Mouse (Mus musculus) heart, postnatal 36 days (tissue): ENCODE measurements around the gene Kdelr2. TPM values are rescaled to one million over a fixed set of nuclear protein-coding genes. Genes with fewer than 3 reads are reported as not detected.
"Not testable (repeated sequence)": the region's sequence is repeated elsewhere in the genome, so short reads cannot be mapped to it uniquely, and the experiment has no call there.

ENCODE experiments used
- DNase-seq, 2 experiments: peaks; one replicate each; pipeline ENCODE4 v3.0.0; 2021 to 2022
- intact Hi-C: fragments of 180-260 bp; cut with DNase I; formaldehyde crosslinking; loops from one replicate; pipeline ENCODE4 v1.15.1; 2025
- total RNA-seq, 2 experiments: library from RNA; stranded (reverse); gene quantifications; 2 replicates each; pipeline ENCODE4 v1.2.3; 2021

Gene Kdelr2
- total RNA-seq: 10 to 100 TPM; 50.0 to 53.8 TPM

- intact Hi-C loops: loop anchor here (5.0 kb wide), 1 partner anchor 221 kb away; the partner anchor contains the start of genes Rbak and Spdye4b
Measured at GRCm38 (mm10) chr5:143403221-143404147, at the start of gene Kdelr2. TSS of gene Kdelr2 (plus strand) at chr5:143403838.

DNA sequence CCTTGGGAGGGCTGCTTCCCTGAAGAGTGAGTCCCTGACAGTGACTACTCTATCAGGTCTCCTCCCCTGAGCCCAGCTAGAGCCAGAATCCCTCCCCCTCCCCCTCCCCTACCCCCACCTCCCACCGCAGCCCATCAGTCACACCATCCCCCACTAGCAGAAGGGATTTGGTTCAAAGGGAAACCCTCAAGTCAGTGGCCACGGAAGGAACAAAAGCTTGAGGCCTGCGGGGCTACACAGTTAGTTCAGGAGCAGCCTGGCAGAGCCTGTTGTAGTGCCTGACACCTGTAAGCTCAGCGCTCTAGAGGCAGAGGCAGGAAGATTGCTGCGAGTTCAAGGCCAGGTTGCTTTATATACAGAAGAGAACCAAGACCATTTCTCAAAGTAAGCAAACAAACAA, 47.6 kb upstream of the Kdelr2 start:
- intact Hi-C loops: no loop called here
- DNase-seq: no peak

More at GRCm38 (mm10) chr5:143403221-143404147, at the start of gene Kdelr2:
- DNase-seq: peak; percentile 91 to 92

DNA sequence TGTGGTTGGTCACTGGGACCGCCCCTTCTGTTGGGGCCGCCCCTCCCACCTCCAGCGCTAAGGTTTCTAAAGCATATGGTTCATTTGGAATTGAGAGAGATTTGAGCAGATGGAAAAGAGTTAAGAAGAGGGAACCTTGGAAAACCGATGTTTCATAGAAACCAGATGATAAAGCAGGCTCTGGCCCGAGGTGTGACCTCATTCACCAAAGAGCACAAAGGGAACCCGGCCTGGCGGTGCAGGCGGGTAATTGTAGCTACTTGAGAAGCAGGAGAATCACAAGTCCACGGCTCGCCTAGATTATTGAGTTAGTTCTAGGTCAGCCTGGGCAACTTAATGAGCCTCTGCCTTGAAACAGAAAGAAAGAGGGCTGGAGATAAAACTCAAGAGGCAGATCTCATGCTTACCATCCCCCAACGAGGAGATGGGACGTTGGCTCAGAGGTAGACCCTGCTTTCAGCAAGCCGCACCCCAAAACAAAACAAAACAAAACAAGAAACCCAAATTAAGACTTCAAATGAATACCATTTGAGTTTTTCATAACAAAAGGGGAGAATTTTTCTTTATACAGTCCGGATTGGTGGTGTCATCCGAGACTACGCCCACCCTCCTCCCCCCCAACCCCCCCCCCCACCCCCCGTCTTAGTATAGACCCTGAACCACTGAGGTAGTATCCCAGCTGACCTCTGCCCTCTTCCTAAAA, 46.8 kb upstream of the Kdelr2 start, which contains the start of gene Grid2ip:
Grid2ip (plus strand) TSS at position 653 of the 703 bp plus-strand sequence.
- intact Hi-C loops: no loop called here
- no peak for DNase-seq

DNA sequence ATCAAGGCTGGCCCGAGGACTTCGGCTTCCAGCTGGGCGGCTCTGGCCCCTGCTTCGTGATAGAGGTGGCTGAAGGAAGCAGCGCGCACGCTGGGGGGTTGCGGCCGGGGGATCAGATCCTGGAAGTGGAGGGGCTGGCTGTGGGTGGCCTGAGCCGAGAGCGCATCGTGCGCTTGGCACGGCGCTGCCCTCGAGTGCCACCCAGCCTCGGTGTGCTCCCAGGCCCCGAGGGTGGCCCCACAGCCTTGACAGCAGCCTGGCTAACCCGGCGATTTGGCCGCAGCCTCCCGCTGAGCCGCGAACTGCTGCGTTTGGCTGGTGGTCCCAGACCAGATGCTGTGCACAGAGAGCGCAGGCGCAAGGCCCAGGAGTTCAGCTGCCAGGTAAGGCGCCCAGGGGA, 46.1 kb upstream of the Kdelr2 start:
- intact Hi-C loops: no loop called here
- no peak for DNase-seq

- no peak for DNase-seq
- intact Hi-C loops: no loop called here
Measured at GRCm38 (mm10) chr5:143359263-143359662, 44.4 kb upstream of the Kdelr2 start.

- intact Hi-C loops: no loop called here
- no peak for DNase-seq
Measured at GRCm38 (mm10) chr5:143360000-143360399, 43.6 kb upstream of the Kdelr2 start.

DNA sequence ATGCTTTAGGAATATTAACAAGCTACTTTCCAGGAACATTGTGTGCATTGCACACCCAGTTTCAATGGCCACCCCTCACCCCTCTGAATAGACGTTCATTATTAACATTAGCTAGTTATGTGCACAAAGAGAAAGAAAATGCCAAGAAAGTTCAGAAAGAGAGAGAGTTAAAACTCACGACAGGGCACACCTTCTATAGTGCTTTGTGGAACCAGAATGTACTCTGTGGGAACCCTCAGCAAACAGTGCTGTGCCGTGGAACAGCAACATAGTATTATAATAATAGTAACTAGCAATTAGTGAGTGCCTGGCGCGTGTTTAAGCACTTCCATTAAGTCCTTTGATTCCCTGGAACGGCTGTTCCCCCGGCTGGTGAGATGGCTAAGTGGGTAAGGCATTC, 42.2 kb upstream of the Kdelr2 start:
- intact Hi-C loops: no loop called here
- DNase-seq: no peak

DNA sequence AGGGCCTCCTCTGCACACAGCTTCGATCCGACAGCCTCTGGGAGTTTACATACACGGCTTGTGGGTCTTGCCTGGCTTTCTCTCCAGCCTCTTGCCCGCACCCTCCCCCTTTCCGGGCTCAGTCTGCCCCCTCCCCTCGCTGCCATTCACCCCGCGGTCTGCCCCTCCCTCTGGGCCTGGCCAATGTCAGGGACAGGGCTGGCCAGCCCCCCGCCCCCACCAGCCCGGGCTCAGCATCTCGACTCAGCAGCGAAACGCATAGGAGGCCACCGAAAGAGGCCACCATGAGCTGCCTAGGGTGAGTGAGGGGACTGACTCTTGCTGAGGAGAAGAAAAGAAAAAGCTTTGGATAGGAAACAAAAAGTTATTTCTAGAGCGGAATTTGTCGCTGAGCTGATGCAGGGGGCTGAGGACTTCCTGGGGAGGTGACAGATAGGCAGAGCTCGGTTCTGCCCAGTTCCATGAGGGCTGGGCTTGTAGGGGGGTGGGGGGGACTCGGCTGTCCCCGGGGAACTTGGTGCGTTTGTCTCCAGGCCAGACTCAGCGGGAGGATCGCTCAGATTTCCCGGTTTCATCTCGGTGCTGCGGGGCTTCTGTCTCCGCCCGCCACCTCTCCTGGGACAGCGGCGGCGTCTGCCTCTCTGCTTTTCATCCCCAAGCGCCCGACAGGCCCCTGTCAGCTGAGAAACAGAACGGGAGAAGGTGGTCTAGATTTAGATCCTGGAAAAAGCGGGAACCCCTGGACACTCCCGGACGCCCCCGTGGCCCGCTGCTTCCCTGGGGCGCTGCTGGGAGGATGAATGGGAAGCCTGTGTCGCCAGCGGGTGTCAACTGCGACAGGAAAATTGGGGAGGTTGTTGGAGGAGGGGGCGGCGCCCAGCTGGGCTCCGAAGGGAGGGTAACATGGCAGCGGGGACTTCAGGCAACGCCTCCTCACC, 39.7 kb upstream of the Kdelr2 start:
- intact Hi-C loops: no loop called here
- DNase-seq: no peak

GRCm38 (mm10) chr5:143367931-143368330, 35.7 kb upstream of the Kdelr2 start:
- intact Hi-C loops: no loop called here
- no peak for DNase-seq

DNA sequence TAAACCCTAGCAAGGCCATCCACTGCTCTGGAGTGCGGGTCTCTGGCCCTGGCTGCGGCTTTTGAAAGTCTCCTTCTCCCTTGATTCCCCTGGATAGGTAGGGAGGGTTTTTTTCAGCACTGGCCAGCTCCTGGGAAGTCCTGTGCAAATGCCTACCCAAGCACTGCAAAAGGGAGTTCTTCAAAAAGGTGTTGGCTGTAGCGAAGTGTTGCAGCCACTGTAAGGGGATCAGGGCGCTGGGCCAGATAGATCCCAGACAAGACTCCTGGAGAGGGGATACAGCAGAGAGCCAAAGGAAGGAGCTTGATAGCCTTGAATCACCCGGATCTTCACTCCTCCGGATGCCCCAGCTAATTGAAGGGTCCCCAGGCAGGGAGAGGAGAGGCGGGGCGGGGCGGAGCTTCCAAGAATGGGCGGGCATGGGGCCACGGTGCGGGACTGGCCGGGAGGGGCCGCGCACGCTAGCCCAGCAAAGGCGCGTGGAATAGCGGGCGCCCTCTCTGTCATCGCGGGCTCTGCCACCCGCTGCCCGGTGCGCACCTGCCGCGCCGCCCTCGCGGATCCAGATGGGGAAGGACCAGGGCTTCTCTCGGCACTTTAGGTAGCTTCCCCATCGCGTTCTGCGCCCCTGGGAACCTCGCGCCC, 33.9 kb upstream of the Kdelr2 start:
- no peak for DNase-seq
- intact Hi-C loops: no loop called here

GRCm38 (mm10) chr5:143370416-143371145, 33.1 kb upstream of the Kdelr2 start:
- intact Hi-C loops: no loop called here
- DNase-seq: no peak

GRCm38 (mm10) chr5:143371146-143371510, 32.5 kb upstream of the Kdelr2 start:
- intact Hi-C loops: no loop called here

DNA sequence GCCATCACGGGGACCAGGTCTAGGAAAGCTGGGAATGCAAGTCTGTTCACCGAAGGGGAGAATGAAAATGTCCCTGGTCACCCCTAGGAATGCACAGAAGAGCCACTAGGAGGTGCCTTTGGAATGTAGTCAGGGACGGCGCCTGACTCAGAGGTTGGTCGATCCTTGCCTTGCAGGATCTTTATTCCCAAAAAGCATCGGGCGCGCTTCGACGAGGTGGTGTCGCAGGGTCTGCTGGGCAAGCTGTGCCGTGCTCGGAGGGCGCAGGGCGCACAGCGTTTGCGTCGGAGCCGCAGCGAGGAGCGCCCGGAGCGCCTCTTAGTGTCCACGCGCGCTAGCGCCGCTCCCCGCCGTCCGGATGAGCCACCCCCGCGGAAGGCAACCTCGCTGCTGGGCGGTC, 30.8 kb upstream of the Kdelr2 start:
- DNase-seq: no peak
- intact Hi-C loops: no loop called here

More at GRCm38 (mm10) chr5:143371146-143371510, 32.5 kb upstream of the Kdelr2 start:
- DNase-seq: no peak

- intact Hi-C loops: loop anchor here (5.0 kb wide), 1 partner anchor 47 kb away; no protein-coding TSS in a partner anchor
- DNase-seq: peak; percentile 50 to 75
Measured at GRCm38 (mm10) chr5:143375242-143375641, 28.4 kb upstream of the Kdelr2 start.

DNA sequence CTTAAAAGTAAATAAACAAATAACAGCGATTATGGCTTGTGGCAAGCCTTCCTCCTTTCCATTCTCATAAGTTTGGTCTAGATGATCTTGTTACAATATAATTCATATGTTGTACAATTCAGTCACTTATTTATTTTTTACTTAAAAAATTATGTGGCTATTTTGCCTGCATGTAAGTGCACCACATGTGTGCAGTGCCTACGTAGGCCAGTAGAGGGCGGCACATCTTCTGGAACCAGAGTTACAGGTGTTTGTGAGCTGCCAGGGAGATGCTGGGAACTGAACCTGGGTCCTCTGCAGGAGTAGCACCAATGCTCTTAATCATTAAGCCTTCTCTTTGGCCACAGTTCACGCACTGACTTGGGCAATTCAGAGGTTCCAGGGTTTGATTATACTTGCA, 27.5 kb upstream of the Kdelr2 start:
- intact Hi-C loops: loop anchor here (5.0 kb wide), 1 partner anchor 46 kb away; no protein-coding TSS in a partner anchor
- DNase-seq: no peak

GRCm38 (mm10) chr5:143386797-143387621, 16.6 kb upstream of the Kdelr2 start:
- DNase-seq: no peak
- intact Hi-C loops: no loop called here

DNA sequence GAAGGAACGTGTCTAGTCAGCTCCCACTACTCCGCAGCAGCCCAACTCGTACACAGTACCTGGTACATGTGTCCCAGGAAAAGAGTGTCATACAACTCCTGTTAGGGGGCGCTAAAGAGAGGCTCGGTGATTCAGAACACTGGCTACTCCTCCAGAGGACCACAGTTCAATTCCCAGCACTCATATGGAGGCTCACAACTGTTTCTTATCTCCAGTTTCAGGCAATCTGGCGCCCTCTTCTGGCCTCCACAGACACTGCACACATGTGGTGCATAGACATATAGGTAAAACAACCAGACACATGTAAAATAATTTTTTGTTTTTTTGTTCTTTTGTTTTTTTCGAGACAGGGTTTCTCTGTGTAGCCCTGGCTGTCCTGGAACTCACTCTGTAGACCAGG, 9.5 kb upstream of the Kdelr2 start:
- no peak for DNase-seq
- intact Hi-C loops: no loop called here

- DNase-seq, intact Hi-C loops: not testable (repeated sequence)
Measured at GRCm38 (mm10) chr5:143394966-143395365, 8.7 kb upstream of the Kdelr2 start.
